Mouse (Mus musculus): Measurements from ENCODE around the gene Pdik1l. TPM values are rescaled to one million over a fixed set of nuclear protein-coding genes. Genes with fewer than 3 reads are reported as not detected.

Gene Pdik1l
- polyA plus RNA-seq, 1 experiment: 13.3 TPM

DNA sequence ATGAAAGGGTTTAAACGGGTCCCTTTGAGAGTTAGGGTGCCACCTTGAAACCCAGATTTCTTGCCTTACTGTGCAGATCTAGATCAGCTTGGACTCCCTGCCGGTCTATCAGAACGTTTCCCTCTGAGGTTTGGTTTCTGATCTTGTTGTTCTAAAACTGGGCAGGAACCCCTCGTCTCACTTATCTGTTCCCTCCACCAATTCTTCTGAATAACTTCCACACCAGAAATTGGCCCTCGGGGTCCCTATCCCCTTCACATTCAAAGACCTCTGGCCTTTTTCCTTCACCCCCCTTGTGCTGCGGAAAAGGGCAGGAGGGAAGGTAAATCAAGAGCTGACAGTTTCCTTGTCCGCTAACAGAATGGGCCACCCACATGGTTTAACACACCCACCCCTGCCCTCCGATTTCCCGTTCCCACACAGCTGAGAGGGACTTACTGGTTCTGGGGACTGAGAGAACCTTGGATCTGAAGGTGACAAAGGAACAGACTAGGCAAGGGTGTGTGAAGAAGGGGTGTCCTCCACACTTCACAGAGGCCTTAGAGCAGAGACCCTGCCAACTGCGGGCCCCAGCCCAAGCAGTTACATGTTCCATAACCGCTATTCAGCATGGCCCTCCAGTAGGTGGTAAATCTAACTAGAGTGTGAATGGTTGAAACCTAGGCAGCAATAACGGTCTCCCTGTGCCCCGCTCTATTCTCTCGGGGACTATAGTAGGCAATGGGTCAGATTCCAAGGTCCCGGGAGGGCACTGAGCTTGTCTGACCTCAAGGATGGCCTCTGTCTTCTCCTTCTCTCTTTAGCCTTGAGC is 34.6 kb downstream of the Pdik1l start:
- WGBS: 61% methylated on average over 15 of the region's 15 CpGs
- Histone ChIP-seq H3K36me3 (ENCODE audit: control insufficient read depth, insufficient read depth, low read length) (no peaks in the 10 kb centered on the region), H3K27ac (ENCODE audit: control insufficient read depth, insufficient read depth, low read length) (no peak overlapping the region), H3K4me1 (replicated peaks; ENCODE audit: control insufficient read depth, insufficient read depth, low read length) (peaks cover 43% of the 10 kb centered on the region), H3K27me3 (ENCODE audit: control insufficient read depth, insufficient read depth, low read length) (peaks cover 2% of the 10 kb centered on the region; the same call in 1 of the 2 replicates), H3K4me3 (ENCODE audit: control insufficient read depth, insufficient read depth, low read length) (no peak overlapping the region)
- no peak for DNase-seq
- TF ChIP-seq POLR2A (IDR thresholded peaks at IDR 0.05; ENCODE audit: control insufficient read depth, extremely low read depth, insufficient read depth, low read length, poor library complexity) (no peak), CTCF (IDR thresholded peaks at IDR 0.05; ENCODE audit: borderline replicate concordance, control insufficient read depth, extremely low read depth, insufficient read depth, low read length, poor library complexity) (no peak)

DNA sequence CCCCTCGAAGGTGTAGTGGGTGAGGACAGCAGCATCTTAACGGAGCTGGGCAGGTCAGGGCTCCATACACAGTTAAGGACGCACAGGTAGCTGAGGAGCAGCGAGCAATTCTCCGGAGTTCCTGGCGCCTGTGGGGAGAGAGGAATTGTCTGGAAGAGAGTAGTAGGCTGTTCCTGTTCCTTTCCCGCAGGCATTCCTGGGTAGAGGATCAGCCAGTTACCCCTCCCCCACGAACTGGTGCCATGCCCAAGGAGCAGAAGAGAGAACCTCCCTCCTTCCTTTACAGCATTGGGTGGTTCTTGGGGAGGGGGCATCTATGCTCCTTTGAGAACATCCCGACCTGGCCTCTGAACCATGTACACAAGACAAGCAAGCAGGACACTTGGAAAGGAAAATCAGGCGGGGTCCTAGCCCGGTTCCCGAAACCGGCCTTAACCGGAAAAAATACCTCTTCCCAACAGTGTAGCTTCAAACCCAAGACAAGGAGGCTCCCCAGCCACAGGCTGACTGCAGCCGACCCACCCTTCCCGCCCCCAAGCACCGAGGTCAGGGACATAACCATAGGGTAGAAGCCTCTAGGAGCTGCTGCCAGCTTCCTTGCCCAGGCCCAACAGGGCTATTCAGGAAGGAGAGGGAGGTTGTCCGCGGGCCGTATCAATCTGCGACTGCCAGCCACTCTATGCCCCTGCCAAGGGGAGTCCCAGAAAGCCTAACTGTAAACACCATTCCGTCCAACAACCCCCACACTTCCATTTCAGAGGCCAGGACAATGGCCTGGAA is 35.4 kb downstream of the Pdik1l start:
- Histone ChIP-seq H3K36me3 (ENCODE audit: control insufficient read depth, insufficient read depth, low read length) (no peaks in the 10 kb centered on the region), H3K27me3 (ENCODE audit: control insufficient read depth, insufficient read depth, low read length) (peaks cover 2% of the 10 kb centered on the region; the same call in 1 of the 2 replicates), H3K4me1 (replicated peaks; ENCODE audit: control insufficient read depth, insufficient read depth, low read length) (peaks cover 39% of the 10 kb centered on the region), H3K27ac (ENCODE audit: control insufficient read depth, insufficient read depth, low read length) (no peak overlapping the region), H3K4me3 (ENCODE audit: control insufficient read depth, insufficient read depth, low read length) (no peak overlapping the region)
- TF ChIP-seq POLR2A (IDR thresholded peaks at IDR 0.05; ENCODE audit: control insufficient read depth, extremely low read depth, insufficient read depth, low read length, poor library complexity): no peak
- TF ChIP-seq CTCF (IDR thresholded peaks at IDR 0.05; ENCODE audit: borderline replicate concordance, control insufficient read depth, extremely low read depth, insufficient read depth, low read length, poor library complexity): no peak
- no peak for DNase-seq
- WGBS: 52% methylated on average over 22 of the region's 22 CpGs

DNA sequence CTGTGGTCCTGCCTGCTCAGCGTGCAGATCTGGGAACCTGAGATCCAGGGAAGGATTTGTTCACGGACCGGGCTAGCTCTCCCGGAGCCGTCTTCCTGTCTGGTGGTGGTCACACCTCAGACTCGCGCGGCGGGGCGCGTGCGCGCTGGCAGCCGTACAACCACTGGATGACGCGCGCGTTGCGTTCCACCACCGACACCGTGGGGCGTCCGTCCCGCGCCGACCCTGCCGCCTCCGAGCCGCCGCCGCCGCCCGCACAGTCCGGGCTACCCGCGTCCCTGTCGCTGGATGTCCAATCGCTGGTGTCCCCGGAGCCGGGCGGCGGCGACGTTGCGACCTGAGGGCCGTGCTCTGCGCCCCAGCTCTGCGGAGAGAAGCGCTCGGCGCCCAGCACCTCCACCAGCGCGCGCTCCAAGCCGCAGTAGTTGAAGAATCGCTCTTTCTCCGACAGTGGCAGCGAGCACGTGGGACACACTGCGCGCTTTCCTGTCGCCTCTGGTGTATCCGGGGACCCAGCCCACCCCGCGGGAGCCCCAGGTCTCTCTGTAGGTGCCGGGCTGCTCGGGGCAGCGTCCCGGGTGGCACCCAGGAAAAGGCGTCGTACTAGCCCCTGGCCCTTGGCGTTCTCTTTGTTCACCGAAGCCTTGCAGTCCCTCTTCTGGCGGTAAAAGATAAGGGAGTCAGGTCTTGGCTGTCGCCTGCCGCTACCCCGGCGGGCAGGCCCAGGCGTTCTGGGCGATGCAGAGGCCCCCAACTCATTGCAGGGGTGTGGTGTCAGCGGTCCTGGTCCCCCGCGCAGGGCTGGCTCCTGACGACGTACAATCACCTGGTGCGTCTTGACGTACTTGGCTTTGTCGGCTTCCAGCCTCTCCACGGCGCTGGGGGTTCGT is 36.2 kb downstream of the Pdik1l start:
- H3K27me3 ChIP-seq (ENCODE audit: control insufficient read depth, insufficient read depth, low read length): peaks cover 2% of the 10 kb centered on the region; the same call in 1 of the 2 replicates

DNA sequence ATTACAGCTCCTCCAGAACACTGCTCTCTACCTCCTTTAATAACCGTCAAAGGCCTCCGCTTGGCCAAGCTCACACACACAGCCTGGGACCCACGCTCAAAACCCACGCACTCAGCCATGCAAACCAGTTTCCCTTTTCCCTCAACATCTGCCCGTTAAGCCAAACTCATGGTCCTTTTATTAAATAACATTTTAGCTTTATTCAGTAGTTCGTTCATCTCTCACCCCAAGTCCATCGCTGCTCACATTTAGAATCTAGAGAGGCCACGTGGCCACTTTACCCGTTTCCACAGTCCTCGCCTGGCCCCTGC is 36.8 kb downstream of the Pdik1l start:
- peak overlapping the region; percentile 35 for H3K4me3 ChIP-seq (ENCODE audit: control insufficient read depth, insufficient read depth, low read length)
- WGBS: 42% methylated on average over 10 of the region's 10 CpGs
- no peak overlapping the region for H3K27ac ChIP-seq (ENCODE audit: control insufficient read depth, insufficient read depth, low read length)
- peaks cover 2% of the 10 kb centered on the region; the same call in 1 of the 2 replicates for H3K27me3 ChIP-seq (ENCODE audit: control insufficient read depth, insufficient read depth, low read length)
- no peak for TF ChIP-seq CTCF (IDR thresholded peaks at IDR 0.05; ENCODE audit: borderline replicate concordance, control insufficient read depth, extremely low read depth, insufficient read depth, low read length, poor library complexity)
- no peak for TF ChIP-seq POLR2A (IDR thresholded peaks at IDR 0.05; ENCODE audit: control insufficient read depth, extremely low read depth, insufficient read depth, low read length, poor library complexity)
- H3K36me3 ChIP-seq (ENCODE audit: control insufficient read depth, insufficient read depth, low read length): no peaks in the 10 kb centered on the region
- no peak for DNase-seq
- peaks cover 32% of the 10 kb centered on the region for H3K4me1 ChIP-seq (replicated peaks; ENCODE audit: control insufficient read depth, insufficient read depth, low read length)

More for the DNA sequence above, 36.2 kb downstream of the Pdik1l start:
- DNase-seq: peak; percentile 37
- Histone ChIP-seq H3K36me3 (ENCODE audit: control insufficient read depth, insufficient read depth, low read length) (no peaks in the 10 kb centered on the region), H3K4me1 (replicated peaks; ENCODE audit: control insufficient read depth, insufficient read depth, low read length) (peaks cover 38% of the 10 kb centered on the region), H3K27ac (ENCODE audit: control insufficient read depth, insufficient read depth, low read length) (no peak overlapping the region), H3K4me3 (ENCODE audit: control insufficient read depth, insufficient read depth, low read length) (peak overlapping the region; percentile 35)
- WGBS: 12% methylated on average over 91 of the region's 91 CpGs
- TF ChIP-seq CTCF (IDR thresholded peaks at IDR 0.05; ENCODE audit: borderline replicate concordance, control insufficient read depth, extremely low read depth, insufficient read depth, low read length, poor library complexity) (0 out of 2 replicates have a peak, but pooled peaks have one; percentile 8), POLR2A (IDR thresholded peaks at IDR 0.05; ENCODE audit: control insufficient read depth, extremely low read depth, insufficient read depth, low read length, poor library complexity) (no peak)

DNA sequence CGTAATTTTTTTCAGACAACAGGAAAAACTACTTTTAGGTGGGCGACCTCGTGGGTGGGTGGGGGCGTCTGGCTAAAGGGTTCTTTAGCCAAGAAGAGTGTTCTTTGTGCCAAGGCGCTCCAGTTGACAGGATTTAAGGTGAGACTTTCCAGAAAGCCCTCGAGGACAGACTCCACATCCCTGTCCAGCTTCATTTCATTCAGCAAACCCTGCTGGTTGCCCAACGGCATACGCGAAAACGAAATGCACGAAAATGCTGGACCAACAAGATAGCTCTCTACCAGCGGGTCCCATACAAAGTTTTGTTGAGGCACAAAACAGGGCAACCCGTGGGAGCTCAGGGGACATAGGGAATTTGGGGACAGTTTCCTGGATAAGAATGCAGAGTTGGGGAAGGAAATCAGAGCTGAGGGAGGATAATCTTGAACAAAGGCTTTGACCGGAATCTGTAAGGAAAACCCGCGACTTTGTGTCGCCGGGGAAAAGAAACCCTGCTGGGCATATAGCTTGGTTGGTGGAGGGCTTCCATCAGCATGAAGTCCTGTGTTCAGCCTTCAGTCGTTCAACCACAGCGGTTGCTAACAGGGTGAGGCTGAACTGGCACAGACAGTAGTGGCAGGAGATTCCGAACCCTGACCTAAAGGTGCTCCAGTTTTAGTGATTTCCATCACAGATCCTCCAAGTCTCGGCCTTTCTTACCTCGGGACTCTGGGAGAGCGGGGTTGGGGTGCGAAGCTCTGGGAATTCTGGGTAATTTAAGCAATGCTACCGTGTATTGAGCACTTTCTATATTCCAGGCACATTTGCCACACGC is 37.4 kb downstream of the Pdik1l start:
- H3K27me3 ChIP-seq (ENCODE audit: control insufficient read depth, insufficient read depth, low read length): peaks cover 2% of the 10 kb centered on the region; the same call in 1 of the 2 replicates
- no peak overlapping the region for H3K27ac ChIP-seq (ENCODE audit: control insufficient read depth, insufficient read depth, low read length)
- no peaks in the 10 kb centered on the region for H3K36me3 ChIP-seq (ENCODE audit: control insufficient read depth, insufficient read depth, low read length)
- TF ChIP-seq CTCF (IDR thresholded peaks at IDR 0.05; ENCODE audit: borderline replicate concordance, control insufficient read depth, extremely low read depth, insufficient read depth, low read length, poor library complexity) (no peak), POLR2A (IDR thresholded peaks at IDR 0.05; ENCODE audit: control insufficient read depth, extremely low read depth, insufficient read depth, low read length, poor library complexity) (no peak)
- no peak overlapping the region for H3K4me3 ChIP-seq (ENCODE audit: control insufficient read depth, insufficient read depth, low read length)
- peaks cover 28% of the 10 kb centered on the region for H3K4me1 ChIP-seq (replicated peaks; ENCODE audit: control insufficient read depth, insufficient read depth, low read length)
- no peak for DNase-seq
- 70% methylated on average over 27 of the region's 27 CpGs for WGBS
